In genomic region chr11:69197743-69198142, GRCm38 (mm10) we compare ENCODE assay signal across 10 mouse cellular contexts. TPM values are rescaled to one million over a fixed set of nuclear protein-coding genes. Genes with fewer than 3 reads are reported as not detected.
DNase-seq lines count a peak whose midpoint lies in the region; ATAC-seq and TF ChIP-seq lines count a peak whose summit lies in the region.
"Had no signal": no experiment of that assay in that cellular context is flagged by ENCODE, and none has a peak within 500 bp of the region (broad histone marks: within the 10 kb centered on the region; RNA-seq: fewer than 3 reads in every experiment).

Alox8 (minus strand) TSS chr11:69197843.

- H3K27me3 ChIP-seq in lung, embryonic 16.5 days (ENCODE audit: control insufficient read depth, insufficient read depth, low read depth, low read length): peaks cover 22% of the 10 kb centered on the region
- peaks cover 24% of the 10 kb centered on the region for H3K27me3 ChIP-seq in intestine, postnatal 0 days (replicated peaks; ENCODE audit: control insufficient read depth, insufficient read depth, low read length)
- peaks cover 10% of the 10 kb centered on the region for H3K27me3 ChIP-seq in stomach, embryonic 14.5 days (ENCODE audit: control insufficient read depth, insufficient read depth, low read length)

- no peak within 1 kb of the TSS for H3K27ac ChIP-seq in lung, embryonic 16.5 days (ENCODE audit: low read length)
- H3K27ac ChIP-seq in intestine, postnatal 0 days (ENCODE audit: low read depth, low read length): no peak within 1 kb of the TSS
- H3K27ac ChIP-seq in stomach, embryonic 14.5 days (ENCODE audit: low read length): no peak within 1 kb of the TSS

- ATAC-seq in lung, embryonic 16.5 days (ENCODE audit: low read depth): no peak
- ATAC-seq in intestine, postnatal 0 days: no peak
- no peak for ATAC-seq in stomach, embryonic 14.5 days (ENCODE audit: insufficient number of reproducible peaks, insufficient read depth, low FRiP score, low read depth)

- H3K9ac ChIP-seq in lung, embryonic 16.5 days (ENCODE audit: low read length): no peak within 1 kb of the TSS
- no peak within 1 kb of the TSS for H3K9ac ChIP-seq in intestine, postnatal 0 days (ENCODE audit: low read depth, low read length)
- no peak within 1 kb of the TSS for H3K9ac ChIP-seq in stomach, embryonic 14.5 days (replicated peaks; ENCODE audit: low read depth, low read length)

- H3K4me3 ChIP-seq in lung, embryonic 16.5 days (ENCODE audit: low read length): peak within 1 kb of the TSS; percentile 34
- H3K4me3 ChIP-seq in intestine, postnatal 0 days (ENCODE audit: low read depth, low read length): peak within 1 kb of the TSS; percentile 27
- peak within 1 kb of the TSS; percentile 23; the same call in 1 of the 2 replicates for H3K4me3 ChIP-seq in stomach, embryonic 14.5 days (ENCODE audit: low read depth, low read length)

- no peak for TF ChIP-seq CTCF in intestine, postnatal 0 days (IDR thresholded peaks at IDR 0.05; ENCODE audit: low read depth)

- no peaks in the 10 kb centered on the region for H3K9me3 ChIP-seq in lung, embryonic 16.5 days (ENCODE audit: control insufficient read depth, low read length)
- no peaks in the 10 kb centered on the region for H3K9me3 ChIP-seq in intestine, postnatal 0 days (ENCODE audit: control insufficient read depth)
- no peaks in the 10 kb centered on the region for H3K9me3 ChIP-seq in stomach, embryonic 14.5 days (ENCODE audit: control insufficient read depth, low read depth, low read length)

- DNase-seq in cerebellum, adult 18-20 months: peak; percentile 18 to 25
- DNase-seq in cerebellum, postnatal 4 days (ENCODE audit: low spot score in 2 of 2): no peak
- no peak for DNase-seq in lung, postnatal 10 days
- no peak for DNase-seq in adrenal gland, adult (ENCODE audit: inconsistent age in 2 of 2, low spot score in 1 of 2)
- no peak for DNase-seq in adrenal gland, postnatal 4 days (ENCODE audit: low spot score in 2 of 2)
- DNase-seq: adrenal gland, adult 2 months had no signal

- WGBS in lung, embryonic 16.5 days: 36% methylated on average over 6 of the region's 6 CpGs
- 20% methylated on average over 6 of the region's 6 CpGs for WGBS in intestine, postnatal 0 days
- WGBS in stomach, embryonic 14.5 days: 26% methylated on average over 6 of the region's 6 CpGs

- peak within 1 kb of the TSS; percentile 49 for H3K4me2 ChIP-seq in lung, embryonic 16.5 days (ENCODE audit: low read depth, low read length)
- H3K4me2 ChIP-seq in intestine, postnatal 0 days (replicated peaks; ENCODE audit: low read depth): peak within 1 kb of the TSS; percentile 60
- H3K4me2 ChIP-seq in stomach, embryonic 14.5 days (replicated peaks; ENCODE audit: low read depth, low read length): peak within 1 kb of the TSS; percentile 44

- H3K36me3 ChIP-seq in lung, embryonic 16.5 days (ENCODE audit: control insufficient read depth, insufficient read depth, low read length): no peaks in the 10 kb centered on the region
- H3K36me3 ChIP-seq in intestine, postnatal 0 days (ENCODE audit: control insufficient read depth, insufficient read depth): no peaks in the 10 kb centered on the region
- no peaks in the 10 kb centered on the region for H3K36me3 ChIP-seq in stomach, embryonic 14.5 days (ENCODE audit: control insufficient read depth, insufficient read depth, low read length)

- H3K4me1 ChIP-seq in lung, embryonic 16.5 days (replicated peaks; ENCODE audit: control insufficient read depth, insufficient read depth, low read length): peaks cover 7% of the 10 kb centered on the region
- H3K4me1 ChIP-seq in intestine, postnatal 0 days (replicated peaks; ENCODE audit: control insufficient read depth, insufficient read depth, low read length): no peaks in the 10 kb centered on the region
- H3K4me1 ChIP-seq in stomach, embryonic 14.5 days (ENCODE audit: control insufficient read depth, insufficient read depth, low read length): 0 out of 2 replicates have a peak, but pooled peaks cover 4% of the 10 kb centered on the region

RNA-seq across cellular contexts. Expression of gene Alox8, which starts in this region (rescaled TPM):
- polyA plus RNA-seq in lung, embryonic 16.5 days (2015; fragmentation: Nextera tagmentation; extraction: Ambion mirVana): 0.43 and 0.44 TPM in 2 replicates
- polyA plus RNA-seq in intestine, postnatal 0 days (2015; fragmentation: Nextera tagmentation; extraction: Ambion mirVana): not detected in 2 replicates
- polyA plus RNA-seq in stomach, embryonic 14.5 days (2014; fragmentation: Nextera tagmentation; extraction: Ambion mirVana): 0.15 TPM in 1 of 2 replicates, not detected in the other
- total RNA-seq in adrenal gland, postnatal 4 days (2021): under 1 TPM in 1 of 2 experiments, not detected in 1; 0.08 TPM
- total RNA-seq: adrenal gland, adult 2 months had no signal
- polyA plus RNA-seq: adrenal gland, adult 2 months; gonadal fat pad, adult 2 months had no signal

Comparison
In these comparisons a context has a peak if more than half of its experiments do, and no peak if none do; other contexts are left out.
1. DNase-seq: peak in cerebellum, adult 18-20 months (2 of 2); none in cerebellum, postnatal 4 days (0 of 2), lung, postnatal 10 days (single experiment), adrenal gland, adult (0 of 2) and adrenal gland, postnatal 4 days (0 of 2).
2. Peak in every context shown above with its lines, with median percentiles within 50 percentile points of each other: H3K4me2 ChIP-seq and H3K4me3 ChIP-seq.